Mouse (Mus musculus) myocyte (in vitro differentiated cells): ENCODE measurements around the gene Npl.

Experiments used
- MYOD1 ChIP-seq, 3 experiments: IDR thresholded peaks; one replicate each; pipeline ENCODE4 v1.6.1; 2011; ENCODE audit warnings: control low read depth in 2 of 3, low read depth in 2 of 3, mild to moderate bottlenecking in 2 of 3, moderate library complexity in 1 of 3; ENCODE audit not compliant: insufficient read length in 2 of 3, control insufficient read depth in 1 of 3
- POLR2A ChIP-seq: IDR thresholded peaks from one replicate; pipeline ENCODE4 v1.6.1; 2011; ENCODE audit warnings: low read depth, mild to moderate bottlenecking, control low read depth, moderate library complexity; ENCODE audit not compliant: insufficient read length
- TCF12 ChIP-seq: IDR thresholded peaks from one replicate; pipeline ENCODE4 v1.6.1; 2011; ENCODE audit warnings: mild to moderate bottlenecking, control low read depth; ENCODE audit not compliant: poor library complexity, insufficient read depth, severe bottlenecking

DNA sequence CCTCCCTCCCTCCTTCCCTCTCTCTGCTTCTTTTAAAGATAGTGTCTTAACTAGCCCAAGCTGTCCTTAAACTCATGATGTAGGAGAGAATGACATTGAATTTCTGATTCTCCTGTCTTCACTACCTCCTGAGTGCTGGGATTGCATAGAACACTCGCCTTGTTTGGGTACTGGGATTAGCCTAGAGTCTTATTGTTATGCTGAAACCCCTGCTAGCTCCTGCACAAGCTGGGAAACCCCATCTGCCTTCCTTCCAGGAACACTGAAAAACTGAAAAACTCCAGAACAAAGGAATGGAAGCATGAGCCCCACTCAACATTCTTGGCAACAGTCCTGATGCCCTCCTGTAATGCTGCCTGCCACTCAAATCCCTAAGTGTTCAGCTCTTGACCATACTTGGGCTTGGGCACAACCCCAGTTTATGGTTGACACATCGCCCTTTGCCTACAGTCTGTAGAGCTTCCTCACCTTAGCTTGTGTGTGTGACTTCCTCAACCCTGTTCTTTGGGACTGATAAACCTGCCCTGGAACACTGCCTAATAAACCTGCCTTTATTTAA lies 40.4 kb upstream of the Npl start:
- TF ChIP-seq POLR2A (no peak), TCF12 (no peak), MYOD1 (IDR thresholded peaks at IDR 0.05; ENCODE audit: control insufficient read depth in 1 of 3, insufficient read length in 2 of 3, low read depth in 2 of 3) (no peak)
